In genomic region chr2:27838112-27838511, GRCm38 (mm10) we compare ENCODE assay signal across 21 mouse cellular contexts. TPM values are rescaled to one million over a fixed set of nuclear protein-coding genes. Genes with fewer than 3 reads are reported as not detected.
DNase-seq lines count a peak whose midpoint lies in the region; ATAC-seq lines count a peak whose summit lies in the region.
"Had no signal": no experiment of that assay in that cellular context is flagged by ENCODE, and none has a peak within 500 bp of the region (broad histone marks: within the 10 kb centered on the region; RNA-seq: fewer than 3 reads in every experiment).

No protein-coding gene starts in this region.

- no peak overlapping the region for H3K4me2 ChIP-seq in forebrain, embryonic 14.5 days (ENCODE audit: low read length)
- H3K4me2 ChIP-seq in limb, embryonic 15.5 days = no peak overlapping the region
- no peak overlapping the region for H3K4me2 ChIP-seq in neural tube, embryonic 15.5 days
- H3K4me2 ChIP-seq: heart, embryonic 11.5 days; hindbrain, embryonic 15.5 days; neural tube, embryonic 13.5 days had no signal

- H3K36me3 ChIP-seq in forebrain, embryonic 14.5 days (ENCODE audit: control insufficient read depth, insufficient read depth, low read length) = no peaks in the 10 kb centered on the region
- no peaks in the 10 kb centered on the region for H3K36me3 ChIP-seq in limb, embryonic 15.5 days
- H3K36me3 ChIP-seq in neural tube, embryonic 15.5 days = no peaks in the 10 kb centered on the region
- H3K36me3 ChIP-seq: G1E; hindbrain, embryonic 15.5 days; neural tube, embryonic 13.5 days had no signal

- H3K4me1 ChIP-seq in forebrain, embryonic 14.5 days (ENCODE audit: control insufficient read depth, insufficient read depth, low read length) = peaks cover 17% of the 10 kb centered on the region; the same call in 1 of the 2 replicates
- H3K4me1 ChIP-seq in limb, embryonic 15.5 days = peaks cover 50% of the 10 kb centered on the region
- H3K4me1 ChIP-seq in neural tube, embryonic 15.5 days = peaks cover 14% of the 10 kb centered on the region

- no peak overlapping the region for H3K9ac ChIP-seq in forebrain, embryonic 14.5 days (ENCODE audit: low read length)
- H3K9ac ChIP-seq in limb, embryonic 15.5 days = no peak overlapping the region
- H3K9ac ChIP-seq in neural tube, embryonic 15.5 days (replicated peaks) = no peak overlapping the region
- H3K9ac ChIP-seq: hindbrain, embryonic 15.5 days; liver, embryonic 14.5 days; neural tube, embryonic 13.5 days had no signal

- H3K4me3 ChIP-seq in forebrain, embryonic 14.5 days (ENCODE audit: low read depth, low read length) = no peak overlapping the region
- no peak overlapping the region for H3K4me3 ChIP-seq in limb, embryonic 15.5 days
- no peak overlapping the region for H3K4me3 ChIP-seq in neural tube, embryonic 15.5 days (replicated peaks)
- H3K4me3 ChIP-seq: erythroblast, embryonic 14.5 days; hindbrain, embryonic 15.5 days; neural tube, embryonic 13.5 days had no signal

- ATAC-seq in forebrain, embryonic 14.5 days = 0 out of 2 replicates have a peak, but pooled peaks have one; percentile 46
- ATAC-seq in limb, embryonic 15.5 days (ENCODE audit: insufficient number of reproducible peaks, low FRiP score, low TSS enrichment, low read depth) = no peak
- no peak for ATAC-seq in neural tube, embryonic 15.5 days (ENCODE audit: low FRiP score)
- ATAC-seq: CD4-positive, CD25-positive, alpha-beta regulatory T cell, adult 4 months had no signal

- DNase-seq in embryo, embryonic 10.5 days (ENCODE audit: low spot score) = peak; percentile 33
- no peak for DNase-seq in embryo, embryonic 10 days (ENCODE audit: low spot score)
- DNase-seq in Muller cell, postnatal 12 days (ENCODE audit: inconsistent ontology term) = peak; percentile 43
- DNase-seq in forebrain, embryonic 14.5 days (ENCODE audit: low spot score) = peak; percentile 41
- no peak for DNase-seq in layer of hippocampus, adult 18-20 months (ENCODE audit: low spot score in 2 of 2)
- DNase-seq in frontal cortex, postnatal 10 days (ENCODE audit: low spot score in 2 of 2) = no peak
- DNase-seq: adrenal gland, adult 2 months; cerebellum, adult 18-20 months; heart, postnatal 14 days; kidney, adult 9 months; kidney, postnatal 36 days; thymus, postnatal 36 days had no signal

- no peaks in the 10 kb centered on the region for H3K27me3 ChIP-seq in forebrain, embryonic 14.5 days (replicated peaks; ENCODE audit: control insufficient read depth, insufficient read depth, low read length)
- H3K27me3 ChIP-seq in limb, embryonic 15.5 days = no peaks in the 10 kb centered on the region
- H3K27me3 ChIP-seq in neural tube, embryonic 15.5 days (replicated peaks) = no peaks in the 10 kb centered on the region
- H3K27me3 ChIP-seq: hindbrain, embryonic 15.5 days; neural tube, embryonic 13.5 days had no signal

- no peaks in the 10 kb centered on the region for H3K9me3 ChIP-seq in forebrain, embryonic 14.5 days (replicated peaks; ENCODE audit: control insufficient read depth, low read length)
- H3K9me3 ChIP-seq in limb, embryonic 15.5 days = no peaks in the 10 kb centered on the region
- H3K9me3 ChIP-seq in neural tube, embryonic 15.5 days (replicated peaks) = no peaks in the 10 kb centered on the region
- H3K9me3 ChIP-seq: G1E; hindbrain, embryonic 15.5 days; neural tube, embryonic 13.5 days had no signal

- no peak overlapping the region for H3K27ac ChIP-seq in forebrain, embryonic 14.5 days (ENCODE audit: low read depth, low read length)
- H3K27ac ChIP-seq in limb, embryonic 15.5 days = peak overlapping the region; percentile 72
- no peak overlapping the region for H3K27ac ChIP-seq in neural tube, embryonic 15.5 days (replicated peaks)
- H3K27ac ChIP-seq: hindbrain, embryonic 15.5 days; liver, embryonic 14.5 days; neural tube, embryonic 13.5 days had no signal

- WGBS in forebrain, embryonic 14.5 days = 3% methylated on average over 9 of the region's 9 CpGs
- 50% methylated on average over 9 of the region's 9 CpGs for WGBS in limb, embryonic 15.5 days
- 68% methylated on average over 9 of the region's 9 CpGs for WGBS in neural tube, embryonic 15.5 days

RNA-seq across cellular contexts. Expression of gene Col5a1, which starts 48.1 kb away (rescaled TPM):
- polyA plus RNA-seq in forebrain, embryonic 14.5 days (2014; fragmentation: Nextera tagmentation; extraction: Ambion mirVana) = 5.3 and 6.9 TPM in 2 replicates
- 259 and 273 TPM in 2 replicates for polyA plus RNA-seq in limb, embryonic 15.5 days (2015; fragmentation: Nextera tagmentation; extraction: Ambion mirVana)
- 1 to 10 TPM; 3.3 to 3.7 TPM for total RNA-seq in layer of hippocampus, adult 18-20 months (2021)
- 21.5 and 29.0 TPM in 2 replicates for polyA plus RNA-seq in neural tube, embryonic 15.5 days (2015; fragmentation: Nextera tagmentation; extraction: Ambion mirVana)
- polyA plus RNA-seq: CD4-positive, CD25-positive, alpha-beta regulatory T cell, adult 4 months had no signal

Comparison
In these comparisons a context has a peak if more than half of its experiments do, and no peak if none do; other contexts are left out.
1. DNase-seq: peak in embryo, embryonic 10.5 days (single experiment), Muller cell, postnatal 12 days (single experiment) and forebrain, embryonic 14.5 days (single experiment); none in embryo, embryonic 10 days (single experiment), layer of hippocampus, adult 18-20 months (0 of 2) and frontal cortex, postnatal 10 days (0 of 2).